In genomic region chrX:161162314-161163068, GRCm38 (mm10) we compare ENCODE assay signal across 8 mouse cellular contexts. TPM values are rescaled to one million over a fixed set of nuclear protein-coding genes. Genes with fewer than 3 reads are reported as not detected.
DNase-seq lines count a peak whose midpoint lies in the region; ATAC-seq lines count a peak whose summit lies in the region.

No protein-coding gene starts in this region.

- peak overlapping the region; percentile 78 for H3K4me2 ChIP-seq in hindbrain, embryonic 15.5 days

- peak overlapping the region; percentile 59 for H3K9ac ChIP-seq in hindbrain, embryonic 15.5 days

- H3K36me3 ChIP-seq in hindbrain, embryonic 15.5 days = no peaks in the 10 kb centered on the region

- no peaks in the 10 kb centered on the region for H3K4me1 ChIP-seq in hindbrain, embryonic 15.5 days (replicated peaks)

- H3K27me3 ChIP-seq in hindbrain, embryonic 15.5 days = no peaks in the 10 kb centered on the region

- DNase-seq in ZHBTc4 (ENCODE audit: low read depth, low spot score) = peak; percentile 66
- DNase-seq in cerebellum, postnatal 4 days (ENCODE audit: low spot score in 2 of 2) = peak; percentile 32 to 49
- DNase-seq in frontal cortex, postnatal 36 days (ENCODE audit: low spot score in 2 of 2) = peak; percentile 46 to 64
- DNase-seq in left cerebral cortex, adult 18-20 months (ENCODE audit: low spot score in 2 of 2) = peak; percentile 31 to 59
- DNase-seq in lung, postnatal 36 days = peak; percentile 58
- peak; percentile 50 to 53 for DNase-seq in right cerebral cortex, adult 2 months (ENCODE audit: low spot score in 2 of 2)
- DNase-seq in urinary bladder, postnatal 14 days (ENCODE audit: low spot score) = peak; percentile 47

- peak overlapping the region; percentile 56 for H3K4me3 ChIP-seq in hindbrain, embryonic 15.5 days

- WGBS in hindbrain, embryonic 15.5 days = 19% methylated on average over 21 of the region's 22 CpGs

- 0 out of 2 replicates have a peak overlapping the region, but pooled peaks have one; percentile 11 for H3K27ac ChIP-seq in hindbrain, embryonic 15.5 days (replicated peaks)

- no peaks in the 10 kb centered on the region for H3K9me3 ChIP-seq in hindbrain, embryonic 15.5 days

- peak; percentile 97 for ATAC-seq in hindbrain, embryonic 15.5 days (ENCODE audit: low FRiP score, low read depth)

RNA-seq across cellular contexts. Expression of gene Scml2, which starts 45.5 kb away (rescaled TPM):
- 2.2 and 2.3 TPM in 2 replicates for polyA plus RNA-seq in hindbrain, embryonic 15.5 days (2015; fragmentation: Nextera tagmentation; extraction: Ambion mirVana)
- total RNA-seq in left cerebral cortex, adult 18-20 months (2021) = under 1 TPM; 0.82 to 1.00 TPM

Comparison
In these comparisons a context has a peak if more than half of its experiments do, and no peak if none do; other contexts are left out.
1. Peak in every context shown above with its lines: DNase-seq, ATAC-seq, H3K4me3 ChIP-seq and H3K27ac ChIP-seq.